Mouse (Mus musculus) embryonic fibroblast, embryonic 13.5 days (primary cell): ENCODE results near the gene Rnft2. TPM values are rescaled to one million over a fixed set of nuclear protein-coding genes. Genes with fewer than 3 reads are reported as not detected.

Source experiments
- H3K27ac ChIP-seq: 2 replicates; pipeline ENCODE4 v1.5.1; 2012; ENCODE audit warnings: low read length, control low read depth, inconsistent platforms; ENCODE audit not compliant: insufficient read depth
- H3K4me1 ChIP-seq: 2 replicates; pipeline ENCODE4 v1.6.1; 2011; ENCODE audit warnings: low read length; ENCODE audit not compliant: control insufficient read depth, insufficient read depth
- H3K4me3 ChIP-seq: 2 replicates; pipeline ENCODE4 v1.5.1; 2011; ENCODE audit warnings: mild to moderate bottlenecking, control low read depth, low read length; ENCODE audit not compliant: insufficient read depth
- CTCF ChIP-seq: IDR thresholded peaks from 2 replicates; pipeline ENCODE4 v1.5.1; 2011; ENCODE audit warnings: mild to moderate bottlenecking, control low read depth, low read length, moderate library complexity, borderline replicate concordance; ENCODE audit not compliant: insufficient read depth
- POLR2A ChIP-seq: IDR thresholded peaks from 2 replicates; pipeline ENCODE4 v1.6.1; 2011; ENCODE audit warnings: low read depth, mild to moderate bottlenecking, control low read depth, low read length, moderate library complexity
- polyA plus RNA-seq: library from polyadenylated mRNA; stranded (reverse); fragments of >200 nt; gene quantifications from 2 replicates; pipeline ENCODE4 v1.2.4, GENCODE M21; 2011; ENCODE audit warnings: low read depth; ENCODE audit not compliant: missing spikeins, insufficient read length

Gene Rnft2
- polyA plus RNA-seq, 1 experiment: 2.9 TPM

DNA sequence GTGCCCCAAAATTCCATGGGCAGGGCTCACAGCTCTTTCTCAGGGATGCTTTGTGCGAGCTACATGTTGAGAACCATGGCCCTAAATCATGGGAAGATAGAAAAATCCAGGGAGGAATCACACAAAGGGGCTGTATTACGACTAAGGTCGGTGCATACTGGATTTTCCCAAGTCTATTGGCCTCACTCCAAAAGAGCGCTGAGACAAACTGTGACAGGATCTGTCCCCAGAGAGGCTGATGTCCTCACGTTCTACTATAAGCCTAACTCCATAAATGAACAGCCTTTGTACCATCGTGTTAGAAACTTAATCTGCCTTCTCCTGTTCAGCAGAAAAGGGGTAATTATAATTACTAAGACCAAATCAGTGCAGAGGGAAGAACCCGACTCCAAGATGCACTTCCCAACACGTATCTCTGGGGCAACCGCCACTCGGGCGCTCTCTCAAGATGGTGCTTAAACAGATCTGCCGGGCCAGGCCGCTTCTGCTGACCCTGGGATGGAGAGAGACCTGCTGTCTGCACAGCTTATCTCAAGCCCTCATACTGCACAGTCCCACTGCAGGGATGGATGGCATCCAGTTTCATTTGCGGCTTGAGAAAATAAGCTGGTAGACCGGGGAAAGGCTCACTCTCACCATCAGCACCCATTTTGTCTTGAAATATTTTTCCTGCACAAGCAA lies 98.8 kb downstream of the Rnft2 start:
- H3K27ac ChIP-seq: no peak overlapping the region
- peaks cover 11% of the 10 kb centered on the region; the same call in 1 of the 2 replicates for H3K4me1 ChIP-seq
- no peak overlapping the region for H3K4me3 ChIP-seq
- TF ChIP-seq POLR2A: no peak

DNA sequence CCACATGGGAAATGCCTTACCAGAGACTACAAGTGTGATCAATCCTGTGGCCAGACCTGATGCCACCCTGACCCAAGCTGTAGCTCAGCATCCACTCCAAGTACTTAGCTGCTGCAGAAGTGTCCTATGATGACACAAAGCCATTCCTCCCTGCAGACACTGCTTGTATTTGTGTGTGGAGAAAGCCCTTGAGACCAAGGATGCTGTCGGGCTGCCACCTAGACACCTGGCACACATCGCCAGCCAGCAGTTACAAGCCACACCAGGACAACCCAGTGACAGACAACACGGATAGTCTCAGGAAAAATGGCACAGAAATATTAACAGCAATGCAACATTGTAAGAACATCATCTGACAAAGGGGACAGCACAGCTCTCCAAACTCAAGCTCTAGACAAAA lies 99.5 kb downstream of the Rnft2 start:
- peaks cover 11% of the 10 kb centered on the region; the same call in 1 of the 2 replicates for H3K4me1 ChIP-seq
- no peak overlapping the region for H3K4me3 ChIP-seq
- TF ChIP-seq CTCF: no peak
- no peak for TF ChIP-seq POLR2A
- H3K27ac ChIP-seq: no peak overlapping the region

DNA sequence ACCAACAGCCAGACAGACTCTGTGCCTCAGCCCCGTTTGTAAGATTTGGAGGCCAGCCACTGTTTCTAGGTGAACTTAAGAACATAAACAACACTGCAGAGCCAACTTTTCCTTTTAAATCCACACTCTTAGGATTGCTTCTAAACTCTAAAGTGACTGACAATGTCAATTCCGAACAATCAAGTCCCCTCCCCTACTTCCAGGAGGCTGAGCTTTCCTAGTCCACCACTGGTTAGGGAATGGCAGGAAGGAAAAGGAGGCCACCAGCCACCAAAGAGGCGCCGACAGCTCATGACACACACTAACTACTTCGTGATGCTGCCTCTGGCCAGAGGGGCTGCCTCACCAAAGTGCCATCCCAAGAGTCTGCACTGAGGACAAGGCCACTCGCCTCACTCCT lies 100.1 kb downstream of the Rnft2 start:
- TF ChIP-seq POLR2A: no peak
- no peak for TF ChIP-seq CTCF

DNA sequence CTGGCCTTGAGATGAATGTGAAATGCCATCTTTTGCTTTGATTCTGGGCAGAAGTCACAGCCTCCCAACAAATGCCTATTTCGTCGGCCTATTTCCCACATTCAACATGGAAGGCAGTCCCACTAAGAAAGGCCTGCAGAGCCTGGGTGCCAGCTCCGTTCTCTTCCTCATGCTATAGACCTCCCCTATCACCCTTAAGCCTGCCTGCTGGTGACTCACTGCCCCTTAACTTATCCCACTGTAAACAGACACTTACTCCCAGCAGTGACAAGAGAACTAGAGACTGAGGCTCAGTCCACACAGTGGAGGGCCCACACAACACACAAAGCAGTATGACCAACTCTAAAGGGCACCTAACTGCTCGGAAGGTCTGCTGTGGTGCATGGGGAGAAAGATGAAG lies 100.6 kb downstream of the Rnft2 start:
- H3K4me3 ChIP-seq: no peak overlapping the region
- H3K27ac ChIP-seq: no peak overlapping the region
- TF ChIP-seq CTCF (no peak), POLR2A (no peak)
- H3K4me1 ChIP-seq: peaks cover 11% of the 10 kb centered on the region; the same call in 1 of the 2 replicates

More for the DNA sequence above, 100.1 kb downstream of the Rnft2 start:
- Histone ChIP-seq H3K4me3 (no peak overlapping the region), H3K27ac (no peak overlapping the region), H3K4me1 (peaks cover 11% of the 10 kb centered on the region; the same call in 1 of the 2 replicates)

DNA sequence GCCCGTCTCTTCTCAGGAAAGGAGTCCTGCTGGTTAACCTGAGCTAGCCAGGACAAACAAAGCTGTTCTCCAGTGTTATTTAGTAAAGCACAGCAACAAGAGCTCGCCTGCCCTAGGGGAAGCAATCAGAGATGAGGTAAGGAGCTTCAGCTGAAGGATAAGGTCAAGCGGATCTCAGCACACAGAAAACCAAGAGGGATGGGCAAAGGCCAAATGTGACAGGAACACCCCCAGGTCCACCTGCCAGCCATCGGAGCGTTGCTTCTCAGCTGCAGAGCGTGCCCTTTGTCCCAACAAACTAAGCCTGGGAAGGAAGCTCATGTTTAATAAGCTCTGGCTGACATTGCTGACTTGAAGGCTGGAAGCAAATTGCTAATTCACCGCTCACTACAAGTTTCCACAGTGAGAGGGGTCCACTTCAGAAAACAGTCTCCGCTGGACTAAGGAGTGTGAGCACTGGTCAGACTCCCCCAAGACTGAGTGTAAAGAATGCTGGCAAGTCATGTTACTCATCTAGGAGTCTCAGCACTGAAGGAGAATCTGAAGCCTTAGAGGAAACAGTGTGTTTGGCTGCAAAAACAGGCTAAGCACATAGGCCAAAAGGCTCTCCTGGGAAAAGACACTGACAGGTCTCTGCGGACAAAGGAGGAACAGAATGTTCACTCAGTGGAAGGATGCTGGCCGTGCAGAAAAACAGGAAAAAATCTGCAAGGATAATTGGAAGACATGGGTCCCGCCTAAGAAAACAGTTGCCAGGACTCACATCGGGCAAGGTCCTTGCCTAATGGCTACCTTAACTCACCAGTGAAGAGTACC lies 101.5 kb downstream of the Rnft2 start:
- TF ChIP-seq POLR2A (no peak), CTCF (no peak)
- no peak overlapping the region for H3K4me3 ChIP-seq
- peaks cover 11% of the 10 kb centered on the region; the same call in 1 of the 2 replicates for H3K4me1 ChIP-seq
- H3K27ac ChIP-seq: no peak overlapping the region

DNA sequence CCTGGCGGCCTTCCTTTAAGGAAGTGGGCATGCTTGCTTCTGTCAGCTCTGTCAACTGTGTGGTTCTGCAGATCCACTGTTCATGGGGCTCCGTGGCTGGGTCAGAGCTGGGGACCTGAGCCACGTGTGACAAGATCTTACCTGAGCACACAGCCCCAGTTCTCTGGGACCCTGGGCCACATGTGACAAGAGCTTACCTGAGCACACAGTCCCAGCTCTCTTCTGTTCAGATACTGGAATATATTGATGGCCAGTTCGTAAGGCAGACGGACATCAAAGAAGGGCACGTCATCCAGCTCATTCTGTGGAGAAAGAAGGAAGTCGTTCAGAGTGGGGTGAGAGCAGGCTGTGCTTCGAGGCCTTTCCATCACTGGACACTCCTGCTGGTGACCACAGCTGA lies 102.4 kb downstream of the Rnft2 start:
- Histone ChIP-seq H3K27ac (no peak overlapping the region), H3K4me1 (peaks cover 10% of the 10 kb centered on the region; the same call in 1 of the 2 replicates), H3K4me3 (no peak overlapping the region)
- TF ChIP-seq CTCF (no peak), POLR2A (no peak)

Other genes with a start within 250 kb of the Rnft2 start
- gene Tesc, start 217.4 kb downstream of the Rnft2 start, polyA plus RNA-seq: 0.88 TPM in 1 of 2 replicates, not detected in the other
- gene Fbxw8, start 89.7 kb downstream of the Rnft2 start, polyA plus RNA-seq: 48.1 and 49.1 TPM in 2 replicates
- not detected in 2 replicates for gene Hrk, start 80.5 kb downstream of the Rnft2 start, polyA plus RNA-seq
- 8.9 and 11.7 TPM in 2 replicates for gene 2410131K14Rik, start 111 bp upstream of the Rnft2 start, polyA plus RNA-seq